Mouse (Mus musculus) spleen, embryonic (tissue): Measurements from ENCODE around the gene Frrs1.

Source experiments
- CTCF ChIA-PET: fragments of 350-600 bp; sonication (Branson Sonifier 250); formaldehyde crosslinking; loops from one replicate; lab custom pipeline; 2022; lab: Charles Lee

Frrs1 gene

GRCm38 (mm10) chr3:116846084-116846483, 13.2 kb upstream of the Frrs1 start:
- CTCF ChIA-PET: no interaction called here

GRCm38 (mm10) chr3:116848099-116848498, 11.2 kb upstream of the Frrs1 start:
- CTCF ChIA-PET: no interaction called here

DNA sequence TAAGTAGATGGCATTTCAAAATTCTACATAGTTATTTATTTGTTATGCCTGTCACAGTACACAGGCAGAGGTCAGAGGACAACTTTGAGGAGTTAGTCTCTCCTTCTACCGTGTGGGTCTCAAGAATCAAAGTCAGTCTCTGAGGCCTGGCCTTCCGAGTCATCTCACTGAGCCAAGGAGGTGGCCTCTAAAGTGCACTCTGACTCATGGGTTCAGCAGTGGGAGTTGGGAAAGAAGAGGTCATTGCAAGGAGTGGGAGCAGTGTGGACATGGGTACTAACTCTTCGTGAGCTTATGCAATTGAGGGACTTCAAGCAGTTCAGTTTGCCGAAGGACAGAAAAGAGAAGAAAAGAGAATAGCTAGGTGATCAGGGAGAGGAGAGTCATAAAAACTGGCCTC, 10.3 kb upstream of the Frrs1 start:
- CTCF ChIA-PET: no interaction called here

GRCm38 (mm10) chr3:116850376-116850775, 8.9 kb upstream of the Frrs1 start:
- CTCF ChIA-PET: no interaction called here

DNA sequence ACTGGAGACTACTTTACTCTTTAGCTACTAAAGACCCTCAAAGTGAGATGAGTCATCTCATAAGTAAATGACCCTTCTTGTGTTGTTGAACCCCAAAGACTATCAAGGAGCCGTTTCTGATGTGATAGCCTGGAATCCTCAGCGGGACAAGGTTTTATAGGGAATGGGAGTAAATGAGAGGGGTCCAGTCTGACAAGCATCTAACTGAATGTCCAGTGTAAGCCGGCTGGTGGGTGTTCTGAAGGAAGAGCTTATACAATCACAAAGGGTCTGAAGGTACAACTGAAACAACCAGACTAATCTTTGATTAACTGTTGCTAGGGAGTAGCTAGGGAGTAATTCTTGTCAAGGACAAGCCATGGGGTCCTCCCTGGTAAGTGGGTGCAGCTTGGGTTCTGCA, 6.8 kb upstream of the Frrs1 start:
- CTCF ChIA-PET: interaction anchor here (0.7 kb wide), 1 partner anchor 17 kb away, joined by 13 read pairs; no protein-coding TSS in a partner anchor

DNA sequence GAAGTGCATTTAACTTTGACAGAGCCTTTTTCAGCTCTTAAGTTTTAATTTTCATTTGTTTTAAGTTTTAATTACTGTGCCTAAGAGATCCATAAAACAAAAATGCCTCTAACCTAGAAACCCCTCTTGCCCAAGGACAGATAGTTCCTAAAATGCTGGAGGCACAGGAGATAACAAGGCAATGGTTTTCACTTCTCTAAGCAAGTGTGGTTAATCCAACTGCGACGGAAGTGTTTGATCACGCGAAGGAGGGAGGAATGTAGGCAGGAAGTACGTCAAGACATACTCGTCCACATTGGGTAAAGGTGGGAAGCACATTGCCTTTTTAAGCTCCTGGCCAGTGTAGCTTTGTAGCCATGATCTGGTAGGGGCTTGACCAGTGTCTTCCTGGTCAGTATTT, 1.7 kb upstream of the Frrs1 start:
- CTCF ChIA-PET: interaction anchor here (0.6 kb wide), 1 partner anchor 398 kb away, joined by 7 read pairs; no protein-coding TSS in a partner anchor

GRCm38 (mm10) chr3:116859752-116860151, 488 bp downstream of the Frrs1 start:
- CTCF ChIA-PET: interaction anchor here (0.6 kb wide), 1 partner anchor 567 kb away, joined by 3 read pairs; no protein-coding TSS in a partner anchor

- CTCF ChIA-PET: interaction anchor here (0.6 kb wide), 1 partner anchor 568 kb away, joined by 3 read pairs; no protein-coding TSS in a partner anchor
Observed at GRCm38 (mm10) chr3:116860333-116861222, 1.3 kb downstream of the Frrs1 start.

GRCm38 (mm10) chr3:116861223-116861539, 1.9 kb downstream of the Frrs1 start:
- CTCF ChIA-PET: no interaction called here

DNA sequence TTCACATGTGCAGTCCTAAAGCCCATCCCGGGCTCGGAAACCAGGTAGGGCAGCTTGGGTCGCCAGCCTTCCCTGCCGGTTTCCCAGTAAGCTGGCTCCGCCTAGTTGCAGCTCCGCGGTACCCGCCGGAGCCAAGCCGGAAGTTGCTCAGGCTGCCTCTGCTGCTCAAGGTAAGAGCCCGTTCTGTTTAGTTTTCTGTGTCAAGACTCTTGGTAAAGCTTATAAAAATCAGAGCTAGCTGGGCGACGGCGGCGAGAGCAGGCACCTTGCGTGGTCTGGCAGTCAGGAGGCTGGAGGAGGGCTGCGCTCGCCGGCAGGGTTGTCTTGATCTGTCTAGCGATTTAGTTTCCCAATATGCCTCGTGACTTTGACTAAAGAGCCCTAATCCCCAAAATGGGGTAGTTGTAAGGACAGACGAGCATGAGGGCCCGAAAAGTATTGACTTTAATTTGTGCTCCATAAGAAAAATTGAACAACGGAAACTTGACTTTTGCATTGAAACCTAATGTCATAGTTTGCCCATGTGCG, 2.3 kb downstream of the Frrs1 start:
- CTCF ChIA-PET: no interaction called here

GRCm38 (mm10) chr3:116862621-116863020, 3.4 kb downstream of the Frrs1 start:
- CTCF ChIA-PET: no interaction called here

- CTCF ChIA-PET: no interaction called here
Observed at GRCm38 (mm10) chr3:116864421-116864820, 5.2 kb downstream of the Frrs1 start.

DNA sequence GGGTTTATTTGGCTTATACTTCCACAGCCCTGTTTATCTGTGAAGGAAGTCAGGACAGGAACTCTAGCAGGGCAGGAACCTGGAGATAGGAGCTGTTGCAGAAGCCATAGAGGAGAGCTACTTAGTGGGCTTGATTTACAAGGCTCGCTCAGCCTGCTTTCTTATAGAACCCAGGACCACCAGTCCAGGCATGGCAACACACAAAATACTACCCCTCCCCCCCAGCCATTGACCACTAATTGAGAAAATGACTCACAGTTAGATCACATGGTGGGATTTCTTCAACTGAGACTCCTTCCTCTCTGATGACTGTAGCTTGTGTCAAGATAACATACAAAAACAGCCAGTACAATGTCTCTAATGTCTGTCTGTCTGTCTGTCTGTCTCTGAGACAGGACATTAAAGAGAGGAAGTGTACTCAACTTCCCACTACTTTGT, 6.0 kb downstream of the Frrs1 start:
- CTCF ChIA-PET: no interaction called here

- CTCF ChIA-PET: no interaction called here
Observed at GRCm38 (mm10) chr3:116870372-116870771, 11.1 kb downstream of the Frrs1 start.

DNA sequence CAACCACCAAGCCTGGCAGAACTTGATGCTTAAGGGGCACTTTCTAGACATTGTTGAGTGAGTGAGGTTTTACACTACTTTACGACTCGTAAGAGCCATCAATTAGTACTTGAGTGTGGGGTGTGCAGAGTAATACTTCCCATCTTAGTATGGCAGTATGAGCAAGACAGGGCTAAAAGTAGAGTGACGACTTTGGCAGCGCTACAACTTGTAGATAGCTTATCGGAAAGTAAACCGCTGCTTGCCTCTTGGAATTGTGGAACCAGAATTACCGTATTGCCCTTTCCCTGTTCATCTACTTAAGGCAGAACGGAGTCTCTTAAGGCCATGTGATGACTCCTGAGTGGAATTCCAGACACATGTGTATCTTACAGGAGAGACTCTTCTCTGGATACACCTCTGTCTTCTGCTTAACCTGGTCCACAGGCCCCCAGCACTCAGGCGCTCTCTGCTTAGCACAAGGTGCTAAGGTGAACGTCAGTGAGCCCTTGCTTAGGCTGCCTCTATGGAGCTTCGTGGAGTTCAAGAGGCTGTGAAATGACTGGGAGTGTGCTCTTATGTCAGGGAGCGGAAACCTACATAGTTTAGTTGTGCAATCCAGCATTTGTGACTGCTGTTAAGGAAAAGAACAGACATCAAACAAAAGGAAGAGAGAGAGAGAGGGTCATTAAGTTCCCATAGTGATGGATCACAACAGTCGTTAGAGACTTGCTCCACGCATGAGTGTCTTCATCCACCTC, 23.1 kb downstream of the Frrs1 start:
- CTCF ChIA-PET: no interaction called here

- CTCF ChIA-PET: no interaction called here
Observed at GRCm38 (mm10) chr3:116884941-116885340, 25.7 kb downstream of the Frrs1 start.

GRCm38 (mm10) chr3:116889358-116889757, 30.1 kb downstream of the Frrs1 start:
- CTCF ChIA-PET: no interaction called here

- CTCF ChIA-PET: interaction anchor here (0.6 kb wide), 1 partner anchor 75 kb away, joined by 3 read pairs; no protein-coding TSS in a partner anchor
Observed at GRCm38 (mm10) chr3:116890576-116890975, 31.3 kb downstream of the Frrs1 start.

DNA sequence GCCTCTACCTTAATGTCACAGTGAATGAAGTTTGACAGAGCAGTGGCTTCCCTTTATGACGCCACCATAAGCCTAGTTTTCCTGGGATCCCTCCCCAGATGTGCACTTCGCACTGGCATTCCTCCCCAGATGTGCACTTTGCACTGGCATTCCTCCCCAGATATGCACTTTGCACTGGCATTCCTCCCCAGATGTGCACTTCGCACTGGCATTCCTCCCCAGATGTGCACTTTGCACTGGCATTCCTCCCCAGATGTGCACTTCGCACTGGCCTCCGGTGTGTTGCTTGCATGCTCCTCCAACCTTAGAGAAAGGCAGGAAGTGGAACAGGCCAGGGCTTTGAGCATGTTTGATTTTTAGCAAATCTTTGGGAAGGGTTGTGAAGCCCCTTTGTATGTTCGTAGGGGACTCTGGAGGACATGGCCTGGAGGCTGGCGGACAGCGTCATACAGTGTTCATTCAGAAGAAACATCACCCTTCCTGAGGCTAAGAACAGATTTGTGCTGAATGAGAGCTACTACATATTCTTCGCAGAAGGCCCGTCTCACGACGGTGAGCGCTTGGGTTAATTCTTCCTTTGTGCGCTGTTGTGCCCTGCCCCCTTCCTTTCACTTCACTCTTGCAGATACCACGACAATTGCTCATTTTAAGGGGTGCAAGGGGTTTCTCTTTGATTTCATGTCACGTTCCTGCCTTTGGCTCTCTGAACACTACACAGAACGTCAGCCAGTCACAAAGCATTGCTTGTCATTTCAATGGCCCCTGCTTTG, 32.4 kb downstream of the Frrs1 start:
- CTCF ChIA-PET: no interaction called here

GRCm38 (mm10) chr3:116892206-116892563, 32.9 kb downstream of the Frrs1 start:
- CTCF ChIA-PET: no interaction called here

- CTCF ChIA-PET: no interaction called here
Observed at GRCm38 (mm10) chr3:116892872-116893271, 33.6 kb downstream of the Frrs1 start.

DNA sequence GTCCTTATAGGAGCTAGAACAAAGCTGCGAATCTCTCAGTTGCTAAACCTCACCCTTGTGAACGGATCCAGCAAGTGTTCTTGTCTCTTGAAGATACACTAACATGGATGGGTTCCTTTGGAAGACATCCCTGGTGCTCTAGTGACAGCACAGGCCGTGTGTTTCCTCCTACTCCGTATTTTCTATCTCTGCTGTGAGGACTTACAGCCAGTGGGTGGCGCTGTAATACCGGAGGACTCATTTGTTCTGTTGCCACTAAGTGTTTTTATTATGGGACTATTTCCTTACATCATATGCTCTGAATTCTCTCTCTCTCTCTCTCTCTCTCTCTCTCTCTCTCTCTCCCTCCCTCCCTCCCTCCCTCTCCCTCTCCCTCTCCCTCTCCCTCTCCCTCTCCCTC, 44.9 kb downstream of the Frrs1 start:
- CTCF ChIA-PET: no interaction called here
